Mouse (Mus musculus) retina, embryonic 14.5 days (tissue): ENCODE results near the gene Hist1h2be.
"Not testable (repeated sequence)": the region's sequence is repeated elsewhere in the genome, so short reads cannot be mapped to it uniquely, and the experiment has no call there.

Source experiments
- DNase-seq: peaks from one replicate; pipeline ENCODE4 v3.0.0-alpha.2; 2015; ENCODE audit warnings: low spot score

Hist1h2be gene

GRCm38 (mm10) chr13:23573034-23573897, 47.7 kb downstream of the Hist1h2be start:
- DNase-seq: peak; percentile 22

GRCm38 (mm10) chr13:23572218-23573033, 48.5 kb downstream of the Hist1h2be start:
- peak; percentile 24 for DNase-seq

GRCm38 (mm10) chr13:23571504-23572217, 49.3 kb downstream of the Hist1h2be start:
- peak; percentile 60 for DNase-seq

GRCm38 (mm10) chr13:23571022-23571503, 49.9 kb downstream of the Hist1h2be start, which contains the start of the genes Hist1h2ae and Hist1h2bg:
Gene Hist1h2ae, minus strand, starts transcription at chr13:23571220.
Gene Hist1h2bg, plus strand, starts transcription at chr13:23571396.
- DNase-seq: peak; percentile 95

GRCm38 (mm10) chr13:23570261-23571021, 50.5 kb downstream of the Hist1h2be start:
- peak; percentile 42 for DNase-seq

GRCm38 (mm10) chr13:23564482-23564881, 56.4 kb downstream of the Hist1h2be start:
- DNase-seq: no peak

- DNase-seq: peak; percentile 84
Measured at GRCm38 (mm10) chr13:23562699-23563462, 58.0 kb downstream of the Hist1h2be start.

GRCm38 (mm10) chr13:23561883-23562659, 58.9 kb downstream of the Hist1h2be start, which contains the start of gene Hist1h3e:
Gene Hist1h3e, minus strand, starts transcription at chr13:23562369.
- peak; percentile 99 for DNase-seq

- DNase-seq: not testable (repeated sequence)
Measured at GRCm38 (mm10) chr13:23561531-23561882, 59.4 kb downstream of the Hist1h2be start.

- not testable (repeated sequence) for DNase-seq
Measured at GRCm38 (mm10) chr13:23560699-23561098, 60.2 kb downstream of the Hist1h2be start.

GRCm38 (mm10) chr13:23556906-23557305, 64.0 kb downstream of the Hist1h2be start:
- DNase-seq: no peak

- DNase-seq: peak; percentile 92
Measured at GRCm38 (mm10) chr13:23555839-23556416, 65.0 kb downstream of the Hist1h2be start.

- DNase-seq: peak; percentile 88
Measured at GRCm38 (mm10) chr13:23554925-23555838, 65.7 kb downstream of the Hist1h2be start.

- no peak for DNase-seq
Measured at GRCm38 (mm10) chr13:23554393-23554792, 66.5 kb downstream of the Hist1h2be start.

GRCm38 (mm10) chr13:23552962-23553361, 68.0 kb downstream of the Hist1h2be start, which contains the start of gene Hist1h1d:
Gene Hist1h1d, plus strand, starts transcription at chr13:23553262.
- DNase-seq: no peak

GRCm38 (mm10) chr13:23551931-23552914, 68.7 kb downstream of the Hist1h2be start:
- DNase-seq: no peak
